Mouse (Mus musculus): Measurements from ENCODE around the gene Tnip2. TPM values are rescaled to one million over a fixed set of nuclear protein-coding genes. Genes with fewer than 3 reads are reported as not detected.

Tnip2 gene
- polyA plus RNA-seq, 1 experiment from 2014 or later, result 10.5 TPM

DNA sequence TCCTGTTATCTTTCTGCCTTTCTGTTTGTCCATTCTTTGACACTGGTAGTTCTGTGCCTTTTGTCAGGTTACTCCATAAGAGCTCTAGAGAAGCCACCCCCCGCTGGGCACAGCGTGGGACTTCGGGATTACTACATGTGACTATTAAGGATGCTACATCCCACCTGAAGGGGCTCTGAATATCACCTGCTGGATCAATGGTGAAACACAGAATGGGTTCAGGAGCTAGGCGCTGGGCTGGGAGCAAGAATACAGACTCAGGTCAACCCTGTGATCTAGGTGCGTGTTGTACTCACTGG lies 12.6 kb upstream of the Tnip2 start:
- Histone ChIP-seq H3K36me3 (replicated peaks; ENCODE audit: control insufficient read depth, insufficient read depth) (no peaks in the 10 kb centered on the region), H3K9ac (no peak overlapping the region), H3K4me3 (replicated peaks; ENCODE audit: low read length) (no peak overlapping the region), H3K4me2 (replicated peaks) (peak overlapping the region; percentile 73; the same call in 1 of the 2 replicates), H3K27me3 (ENCODE audit: control insufficient read depth, insufficient read depth, low read length) (no peaks in the 10 kb centered on the region), H3K27ac (no peak overlapping the region), H3K4me1 (replicated peaks; ENCODE audit: control insufficient read depth, insufficient read depth, low read length) (no peaks in the 10 kb centered on the region), H3K9me3 (ENCODE audit: control insufficient read depth, low read length) (no peaks in the 10 kb centered on the region)
- no peak for DNase-seq (ENCODE audit: low spot score)
- no peak for ATAC-seq (ENCODE audit: low FRiP score)
- WGBS, result 37% methylated on average over 5 of the region's 5 CpGs

DNA sequence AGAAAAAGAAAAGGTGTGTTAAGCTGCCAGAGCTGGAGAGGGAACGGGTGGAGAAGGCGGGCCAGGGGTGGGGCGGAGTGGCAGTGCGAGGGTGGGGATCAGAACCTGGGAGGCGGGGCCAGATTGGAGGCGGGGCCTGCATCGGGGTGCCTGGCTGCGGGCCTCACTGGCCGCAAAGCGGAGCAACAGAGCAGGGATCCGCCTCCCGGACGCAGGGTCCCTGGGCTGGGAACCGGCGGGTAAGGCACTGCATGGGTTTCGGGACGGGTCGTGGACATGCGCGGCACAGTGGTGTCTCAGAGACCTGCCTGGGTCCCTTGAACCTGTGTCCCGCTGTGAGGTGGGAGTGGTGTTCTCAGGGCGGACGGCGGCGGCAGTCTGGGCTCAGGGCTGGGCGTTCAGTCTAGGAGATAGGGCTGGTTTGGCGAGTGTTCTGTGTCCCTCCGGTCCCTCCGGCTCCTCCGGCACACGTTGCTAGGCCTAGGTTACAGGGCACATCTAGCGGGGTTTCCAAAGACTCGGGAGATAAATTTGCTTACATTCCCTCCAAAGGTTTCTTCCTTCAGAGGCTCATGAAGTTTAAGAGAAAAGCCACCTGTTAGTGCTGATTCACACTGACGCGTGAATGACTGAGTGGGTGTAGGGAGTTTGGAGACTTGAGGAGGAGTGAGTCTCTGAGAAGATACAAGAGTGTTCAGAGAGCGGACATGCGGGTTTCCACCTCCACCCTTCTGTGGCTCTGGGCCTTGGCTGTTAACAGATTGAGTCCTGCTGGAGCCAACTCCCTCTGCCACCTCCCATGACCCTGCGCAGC lies 12.1 kb upstream of the Tnip2 start, which contains the start of gene Sh3bp2:
Sh3bp2 (plus strand) TSS at position 176 of the 814 bp plus-strand sequence.
- Histone ChIP-seq H3K27me3 (ENCODE audit: control insufficient read depth, insufficient read depth, low read length) (no peaks in the 10 kb centered on the region), H3K4me3 (replicated peaks; ENCODE audit: low read length) (peak within 1 kb of the TSS; percentile 39), H3K4me2 (replicated peaks) (peak within 1 kb of the TSS; percentile 73), H3K27ac (no peak within 1 kb of the TSS), H3K9me3 (ENCODE audit: control insufficient read depth, low read length) (no peaks in the 10 kb centered on the region), H3K9ac (0 out of 2 replicates have a peak within 1 kb of the TSS, but pooled peaks have one; percentile 34), H3K36me3 (replicated peaks; ENCODE audit: control insufficient read depth, insufficient read depth) (no peaks in the 10 kb centered on the region), H3K4me1 (replicated peaks; ENCODE audit: control insufficient read depth, insufficient read depth, low read length) (no peaks in the 10 kb centered on the region)
- peak; percentile 89 for ATAC-seq (ENCODE audit: low FRiP score)
- peak; percentile 77 for DNase-seq (ENCODE audit: low spot score)
- 3% methylated on average over 38 of the region's 38 CpGs for WGBS

- no peak for ATAC-seq (ENCODE audit: low FRiP score)
- Histone ChIP-seq H3K4me1 (replicated peaks; ENCODE audit: control insufficient read depth, insufficient read depth, low read length) (no peaks in the 10 kb centered on the region), H3K27ac (no peak overlapping the region)
These were observed 10.7 kb upstream of the Tnip2 start for GRCm38 (mm10) chr5:34524511-34524910.

GRCm38 (mm10) chr5:34523958-34524485 lies 10.2 kb upstream of the Tnip2 start:
- no peaks in the 10 kb centered on the region for H3K4me1 ChIP-seq (replicated peaks; ENCODE audit: control insufficient read depth, insufficient read depth, low read length)
- no peak overlapping the region for H3K4me3 ChIP-seq (replicated peaks; ENCODE audit: low read length)
- WGBS, result 61% methylated on average over 4 of the region's 4 CpGs
- DNase-seq (ENCODE audit: low spot score), result no peak
- H3K27ac ChIP-seq, result no peak overlapping the region
- H3K9ac ChIP-seq, result no peak overlapping the region
- H3K9me3 ChIP-seq (ENCODE audit: control insufficient read depth, low read length), result no peaks in the 10 kb centered on the region
- H3K4me2 ChIP-seq (replicated peaks), result no peak overlapping the region
- no peaks in the 10 kb centered on the region for H3K36me3 ChIP-seq (replicated peaks; ENCODE audit: control insufficient read depth, insufficient read depth)
- no peaks in the 10 kb centered on the region for H3K27me3 ChIP-seq (ENCODE audit: control insufficient read depth, insufficient read depth, low read length)
- ATAC-seq (ENCODE audit: low FRiP score), result no peak

More at GRCm38 (mm10) chr5:34524511-34524910, 10.7 kb upstream of the Tnip2 start:
- Histone ChIP-seq H3K27me3 (ENCODE audit: control insufficient read depth, insufficient read depth, low read length) (no peaks in the 10 kb centered on the region), H3K9me3 (ENCODE audit: control insufficient read depth, low read length) (no peaks in the 10 kb centered on the region), H3K36me3 (replicated peaks; ENCODE audit: control insufficient read depth, insufficient read depth) (no peaks in the 10 kb centered on the region), H3K9ac (no peak overlapping the region), H3K4me3 (replicated peaks; ENCODE audit: low read length) (no peak overlapping the region), H3K4me2 (replicated peaks) (no peak overlapping the region)
- no peak for DNase-seq (ENCODE audit: low spot score)

GRCm38 (mm10) chr5:34521337-34521736 lies 7.5 kb upstream of the Tnip2 start:
- Histone ChIP-seq H3K4me1 (replicated peaks; ENCODE audit: control insufficient read depth, insufficient read depth, low read length) (no peaks in the 10 kb centered on the region), H3K36me3 (replicated peaks; ENCODE audit: control insufficient read depth, insufficient read depth) (no peaks in the 10 kb centered on the region), H3K9ac (no peak overlapping the region), H3K27ac (no peak overlapping the region), H3K27me3 (ENCODE audit: control insufficient read depth, insufficient read depth, low read length) (no peaks in the 10 kb centered on the region), H3K4me2 (replicated peaks) (no peak overlapping the region), H3K4me3 (replicated peaks; ENCODE audit: low read length) (no peak overlapping the region), H3K9me3 (ENCODE audit: control insufficient read depth, low read length) (no peaks in the 10 kb centered on the region)
- 80% methylated on average over 3 of the region's 3 CpGs for WGBS
- ATAC-seq (ENCODE audit: low FRiP score) (no peak), DNase-seq (ENCODE audit: low spot score) (no peak)

DNA sequence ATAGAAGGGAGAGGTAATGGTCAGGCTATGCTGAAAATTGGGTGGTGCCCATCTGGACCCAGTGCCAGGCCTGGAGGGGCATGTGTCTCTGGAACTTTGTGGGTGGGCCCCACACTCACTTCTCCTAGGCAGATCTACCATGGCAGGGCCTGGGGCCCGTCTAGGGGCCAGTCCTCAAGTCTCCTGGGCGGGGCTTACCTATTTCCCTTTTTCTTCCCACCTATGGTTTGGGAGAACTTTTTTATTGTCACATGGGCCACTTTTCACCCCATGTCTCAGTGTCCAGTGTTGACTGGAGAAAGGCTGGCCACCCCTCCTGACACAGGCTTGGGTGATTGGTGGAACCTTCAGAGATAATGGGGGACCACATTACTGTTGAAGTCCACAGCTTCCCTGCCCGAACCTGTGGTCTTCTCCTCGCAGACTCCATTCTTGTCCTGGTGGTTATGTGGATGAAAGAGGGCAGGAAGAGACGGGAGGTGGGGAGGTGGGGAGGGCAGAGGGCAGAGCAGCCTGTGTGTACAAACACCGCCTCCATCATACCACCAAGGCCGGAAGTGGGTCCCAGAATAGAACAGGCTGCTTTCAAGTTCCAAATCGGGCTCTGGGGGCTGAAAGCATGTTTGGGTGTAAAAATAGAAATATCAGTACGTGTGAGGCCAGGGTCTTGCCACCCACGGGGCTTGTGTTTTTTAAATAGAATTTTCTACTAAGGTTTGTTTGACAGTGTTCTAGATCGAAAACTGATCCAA lies 6.8 kb upstream of the Tnip2 start:
- no peaks in the 10 kb centered on the region for H3K9me3 ChIP-seq (ENCODE audit: control insufficient read depth, low read length)
- H3K4me1 ChIP-seq (replicated peaks; ENCODE audit: control insufficient read depth, insufficient read depth, low read length), result no peaks in the 10 kb centered on the region
- no peak overlapping the region for H3K4me2 ChIP-seq (replicated peaks)
- no peak overlapping the region for H3K4me3 ChIP-seq (replicated peaks; ENCODE audit: low read length)
- WGBS, result 83% methylated on average over 11 of the region's 11 CpGs
- no peaks in the 10 kb centered on the region for H3K36me3 ChIP-seq (replicated peaks; ENCODE audit: control insufficient read depth, insufficient read depth)
- H3K9ac ChIP-seq, result no peak overlapping the region
- ATAC-seq (ENCODE audit: low FRiP score) (no peak), DNase-seq (ENCODE audit: low spot score) (no peak)
- H3K27me3 ChIP-seq (ENCODE audit: control insufficient read depth, insufficient read depth, low read length), result no peaks in the 10 kb centered on the region
- no peak overlapping the region for H3K27ac ChIP-seq

- Histone ChIP-seq H3K4me1 (replicated peaks; ENCODE audit: control insufficient read depth, insufficient read depth, low read length) (no peaks in the 10 kb centered on the region), H3K9ac (no peak overlapping the region), H3K27ac (no peak overlapping the region), H3K36me3 (replicated peaks; ENCODE audit: control insufficient read depth, insufficient read depth) (no peaks in the 10 kb centered on the region), H3K27me3 (ENCODE audit: control insufficient read depth, insufficient read depth, low read length) (no peaks in the 10 kb centered on the region), H3K4me3 (replicated peaks; ENCODE audit: low read length) (no peak overlapping the region), H3K9me3 (ENCODE audit: control insufficient read depth, low read length) (no peaks in the 10 kb centered on the region), H3K4me2 (replicated peaks) (no peak overlapping the region)
- WGBS, result 83% methylated on average over 9 of the region's 9 CpGs
- no peak for DNase-seq (ENCODE audit: low spot score)
- ATAC-seq (ENCODE audit: low FRiP score), result no peak
These were observed 5.7 kb upstream of the Tnip2 start for GRCm38 (mm10) chr5:34519389-34519910.

- Histone ChIP-seq H3K4me2 (replicated peaks) (no peak overlapping the region), H3K27me3 (ENCODE audit: control insufficient read depth, insufficient read depth, low read length) (peaks cover 5% of the 10 kb centered on the region), H3K4me1 (replicated peaks; ENCODE audit: control insufficient read depth, insufficient read depth, low read length) (peaks cover 5% of the 10 kb centered on the region; the same call in 1 of the 2 replicates), H3K4me3 (replicated peaks; ENCODE audit: low read length) (no peak overlapping the region), H3K36me3 (replicated peaks; ENCODE audit: control insufficient read depth, insufficient read depth) (no peaks in the 10 kb centered on the region), H3K9me3 (ENCODE audit: control insufficient read depth, low read length) (no peaks in the 10 kb centered on the region), H3K9ac (no peak overlapping the region), H3K27ac (no peak overlapping the region)
- DNase-seq (ENCODE audit: low spot score), result peak; percentile 46
- WGBS, result 24% methylated on average over 3 of the region's 3 CpGs
- no peak for ATAC-seq (ENCODE audit: low FRiP score)
These were observed 4.1 kb upstream of the Tnip2 start for GRCm38 (mm10) chr5:34517913-34518312.

DNA sequence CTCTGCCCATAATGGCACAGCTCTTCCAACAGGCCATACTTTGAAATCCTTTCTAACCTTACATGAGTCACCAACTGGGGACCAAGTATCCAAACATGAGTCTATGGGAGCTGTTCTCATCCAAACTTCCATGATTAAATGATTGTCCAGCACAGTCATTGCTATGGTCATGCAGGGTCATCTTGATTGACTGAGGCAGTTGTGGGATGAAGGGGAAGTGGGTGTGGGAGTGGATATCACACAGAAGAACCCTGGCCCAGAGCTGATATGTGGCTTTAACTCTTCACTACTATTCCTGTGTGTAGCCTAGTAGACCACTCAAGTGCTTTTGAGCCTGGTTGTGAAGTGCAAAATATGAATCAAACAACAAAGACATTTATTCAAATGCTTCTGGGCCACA lies 1.3 kb upstream of the Tnip2 start:
- no peaks in the 10 kb centered on the region for H3K9me3 ChIP-seq (ENCODE audit: control insufficient read depth, low read length)
- no peak overlapping the region for H3K9ac ChIP-seq
- no peak overlapping the region for H3K27ac ChIP-seq
- H3K4me3 ChIP-seq (replicated peaks; ENCODE audit: low read length), result no peak overlapping the region
- H3K36me3 ChIP-seq (replicated peaks; ENCODE audit: control insufficient read depth, insufficient read depth), result no peaks in the 10 kb centered on the region
- no peak for DNase-seq (ENCODE audit: low spot score)
- no peak overlapping the region for H3K4me2 ChIP-seq (replicated peaks)
- peaks cover 7% of the 10 kb centered on the region; the same call in 1 of the 2 replicates for H3K4me1 ChIP-seq (replicated peaks; ENCODE audit: control insufficient read depth, insufficient read depth, low read length)
- peaks cover 11% of the 10 kb centered on the region for H3K27me3 ChIP-seq (ENCODE audit: control insufficient read depth, insufficient read depth, low read length)
- no peak for ATAC-seq (ENCODE audit: low FRiP score)

All from hindbrain, embryonic 14.5 days (tissue).